Mouse (Mus musculus): ENCODE results near the gene Ttc28.

DNA sequence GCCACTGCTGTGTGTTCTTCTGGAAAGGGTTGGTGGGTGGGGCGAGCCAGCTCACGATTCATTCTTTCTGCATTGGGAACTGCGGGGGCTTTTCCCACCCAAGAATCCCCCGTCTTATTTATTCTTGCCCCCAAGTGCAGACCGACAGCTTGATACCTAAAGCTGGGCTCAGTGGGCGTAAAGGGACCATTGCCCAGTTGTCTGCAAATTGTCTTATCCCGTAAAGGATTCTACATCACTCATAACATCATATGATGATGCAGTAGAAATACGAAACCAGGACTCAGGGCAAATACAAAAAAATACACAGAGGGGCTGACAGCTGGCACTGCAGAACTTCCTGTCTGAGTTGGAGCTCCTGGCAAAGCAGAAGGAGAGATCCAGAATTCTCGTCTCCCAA lies 336.6 kb downstream of the Ttc28 start:
- TF ChIP-seq CTCF (IDR thresholded peaks at IDR 0.05; ENCODE audit: control insufficient read depth, insufficient read depth, insufficient read length) (no peak), MYOG (IDR thresholded peaks at IDR 0.05; ENCODE audit: control insufficient read depth, extremely low read depth, insufficient read length) (no peak), MAX (IDR thresholded peaks at IDR 0.05) (no peak), MYOD1 (IDR thresholded peaks at IDR 0.05; ENCODE audit: control insufficient read depth, insufficient read length, low read depth) (no peak), FOSL1 (IDR thresholded peaks at IDR 0.05; ENCODE audit: insufficient read depth, low read length, poor library complexity, severe bottlenecking) (no peak)
